Mouse (Mus musculus): ENCODE results near the gene Ank2. TPM values are rescaled to one million over a fixed set of nuclear protein-coding genes. Genes with fewer than 3 reads are reported as not detected.

Ank2 gene
- polyA plus RNA-seq, 1 experiment from 2014 or later, result 16.6 TPM

DNA sequence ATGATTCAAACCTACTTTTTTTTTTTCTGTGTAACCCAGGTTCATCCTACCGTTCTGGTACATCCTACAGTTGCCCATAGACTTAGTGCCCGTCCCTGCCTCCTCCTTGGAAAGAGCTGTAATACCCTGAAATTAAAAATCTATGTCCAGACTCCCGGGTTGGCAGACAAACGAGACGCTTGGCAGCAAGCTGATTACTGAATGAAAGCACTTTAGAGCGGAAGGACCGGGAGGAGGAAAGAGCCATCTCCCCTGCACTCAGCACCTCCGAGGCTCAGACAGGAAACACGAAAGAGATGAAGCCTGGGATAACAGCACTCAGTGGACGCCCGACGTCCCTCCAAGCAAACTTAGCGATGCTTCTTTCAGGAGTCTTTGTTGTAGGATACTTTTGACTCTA lies 69.3 kb downstream of the Ank2 start:
- no peak overlapping the region for H3K4me2 ChIP-seq (ENCODE audit: low read depth, severe bottlenecking)
- 82% methylated on average over 13 of the region's 13 CpGs for WGBS
- no peak overlapping the region for H3K9ac ChIP-seq (ENCODE audit: low read length)
- H3K27me3 ChIP-seq (ENCODE audit: control insufficient read depth, insufficient read depth, low read length), result no peaks in the 10 kb centered on the region
- DNase-seq (ENCODE audit: low spot score) (no peak), ATAC-seq (ENCODE audit: insufficient number of reproducible peaks, low FRiP score, low TSS enrichment, low read depth) (no peak)
- H3K4me3 ChIP-seq (ENCODE audit: low read depth, low read length), result no peak overlapping the region
- H3K9me3 ChIP-seq (ENCODE audit: control insufficient read depth, low read length), result no peaks in the 10 kb centered on the region
- H3K4me1 ChIP-seq (ENCODE audit: control insufficient read depth, insufficient read depth, low read length), result no peaks in the 10 kb centered on the region
- no peaks in the 10 kb centered on the region for H3K36me3 ChIP-seq (ENCODE audit: control insufficient read depth, insufficient read depth, low read length)
- no peak overlapping the region for H3K27ac ChIP-seq (replicated peaks; ENCODE audit: low read depth, low read length)

GRCm38 (mm10) chr3:127428527-127428926 lies 70.6 kb downstream of the Ank2 start:
- WGBS, result 96% methylated on average over 3 of the region's 3 CpGs
- Histone ChIP-seq H3K4me3 (ENCODE audit: low read depth, low read length) (no peak overlapping the region), H3K4me2 (ENCODE audit: low read depth, severe bottlenecking) (no peak overlapping the region), H3K27me3 (ENCODE audit: control insufficient read depth, insufficient read depth, low read length) (no peaks in the 10 kb centered on the region), H3K27ac (replicated peaks; ENCODE audit: low read depth, low read length) (no peak overlapping the region), H3K4me1 (ENCODE audit: control insufficient read depth, insufficient read depth, low read length) (no peaks in the 10 kb centered on the region), H3K9ac (ENCODE audit: low read length) (no peak overlapping the region), H3K36me3 (ENCODE audit: control insufficient read depth, insufficient read depth, low read length) (no peaks in the 10 kb centered on the region), H3K9me3 (ENCODE audit: control insufficient read depth, low read length) (no peaks in the 10 kb centered on the region)
- ATAC-seq (ENCODE audit: insufficient number of reproducible peaks, low FRiP score, low TSS enrichment, low read depth), result no peak
- no peak for DNase-seq (ENCODE audit: low spot score)

DNA sequence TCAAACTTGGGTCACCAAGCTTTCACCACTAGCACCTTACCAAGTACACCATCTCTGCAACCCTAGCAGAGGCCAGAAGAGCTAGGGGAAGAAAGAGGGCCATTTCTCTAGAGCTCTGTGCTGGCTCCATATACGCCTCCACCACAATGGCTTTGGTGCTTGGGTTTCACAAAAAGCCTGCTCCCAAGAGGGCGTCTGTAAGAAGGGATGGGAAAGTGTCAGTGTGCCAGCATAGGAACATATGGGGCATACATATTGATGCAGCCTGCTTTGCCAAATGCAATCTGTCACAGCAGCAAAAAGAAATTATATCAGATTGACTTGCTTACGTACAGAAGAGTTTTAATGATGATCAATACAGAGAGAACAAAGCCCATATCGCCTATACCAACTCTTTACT lies 82.2 kb downstream of the Ank2 start:
- 84% methylated on average over 4 of the region's 4 CpGs for WGBS
- Histone ChIP-seq H3K9ac (ENCODE audit: low read length) (no peak overlapping the region), H3K27ac (replicated peaks; ENCODE audit: low read depth, low read length) (no peak overlapping the region), H3K27me3 (ENCODE audit: control insufficient read depth, insufficient read depth, low read length) (no peaks in the 10 kb centered on the region), H3K4me1 (ENCODE audit: control insufficient read depth, insufficient read depth, low read length) (no peaks in the 10 kb centered on the region; the same call in 1 of the 2 replicates), H3K9me3 (ENCODE audit: control insufficient read depth, low read length) (no peaks in the 10 kb centered on the region), H3K4me3 (ENCODE audit: low read depth, low read length) (no peak overlapping the region), H3K36me3 (ENCODE audit: control insufficient read depth, insufficient read depth, low read length) (no peaks in the 10 kb centered on the region), H3K4me2 (ENCODE audit: low read depth, severe bottlenecking) (no peak overlapping the region)
- ATAC-seq (ENCODE audit: insufficient number of reproducible peaks, low FRiP score, low TSS enrichment, low read depth) (no peak), DNase-seq (ENCODE audit: low spot score) (no peak)

DNA sequence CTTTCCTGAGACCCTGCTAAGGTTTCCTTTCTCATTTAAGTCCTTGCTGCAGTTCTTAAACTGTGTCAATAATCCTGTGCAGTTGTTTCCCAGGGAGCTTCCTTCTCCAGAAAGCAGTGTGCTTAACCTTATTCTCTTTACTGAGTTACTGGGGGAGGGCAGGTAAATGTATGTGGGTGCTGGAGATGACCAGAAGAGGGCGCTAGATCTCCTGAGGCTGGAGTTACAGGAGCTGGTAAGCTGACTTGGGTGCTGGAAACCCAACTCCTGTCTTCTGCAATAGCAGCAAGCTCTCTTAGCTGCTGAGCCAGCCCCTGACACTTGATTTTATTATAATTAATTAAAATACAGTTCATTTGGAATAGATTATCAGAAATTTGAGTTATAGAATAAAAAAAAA lies 84.7 kb downstream of the Ank2 start:
- Histone ChIP-seq H3K36me3 (ENCODE audit: control insufficient read depth, insufficient read depth, low read length) (no peaks in the 10 kb centered on the region), H3K4me1 (ENCODE audit: control insufficient read depth, insufficient read depth, low read length) (no peaks in the 10 kb centered on the region; the same call in 1 of the 2 replicates), H3K9me3 (ENCODE audit: control insufficient read depth, low read length) (no peaks in the 10 kb centered on the region), H3K27ac (replicated peaks; ENCODE audit: low read depth, low read length) (no peak overlapping the region), H3K4me3 (ENCODE audit: low read depth, low read length) (no peak overlapping the region), H3K9ac (ENCODE audit: low read length) (no peak overlapping the region), H3K4me2 (ENCODE audit: low read depth, severe bottlenecking) (no peak overlapping the region), H3K27me3 (ENCODE audit: control insufficient read depth, insufficient read depth, low read length) (no peaks in the 10 kb centered on the region)
- DNase-seq (ENCODE audit: low spot score) (peak; percentile 34), ATAC-seq (ENCODE audit: insufficient number of reproducible peaks, low FRiP score, low TSS enrichment, low read depth) (no peak)
- WGBS, result 59% methylated on average over 1 of the region's 1 CpGs

DNA sequence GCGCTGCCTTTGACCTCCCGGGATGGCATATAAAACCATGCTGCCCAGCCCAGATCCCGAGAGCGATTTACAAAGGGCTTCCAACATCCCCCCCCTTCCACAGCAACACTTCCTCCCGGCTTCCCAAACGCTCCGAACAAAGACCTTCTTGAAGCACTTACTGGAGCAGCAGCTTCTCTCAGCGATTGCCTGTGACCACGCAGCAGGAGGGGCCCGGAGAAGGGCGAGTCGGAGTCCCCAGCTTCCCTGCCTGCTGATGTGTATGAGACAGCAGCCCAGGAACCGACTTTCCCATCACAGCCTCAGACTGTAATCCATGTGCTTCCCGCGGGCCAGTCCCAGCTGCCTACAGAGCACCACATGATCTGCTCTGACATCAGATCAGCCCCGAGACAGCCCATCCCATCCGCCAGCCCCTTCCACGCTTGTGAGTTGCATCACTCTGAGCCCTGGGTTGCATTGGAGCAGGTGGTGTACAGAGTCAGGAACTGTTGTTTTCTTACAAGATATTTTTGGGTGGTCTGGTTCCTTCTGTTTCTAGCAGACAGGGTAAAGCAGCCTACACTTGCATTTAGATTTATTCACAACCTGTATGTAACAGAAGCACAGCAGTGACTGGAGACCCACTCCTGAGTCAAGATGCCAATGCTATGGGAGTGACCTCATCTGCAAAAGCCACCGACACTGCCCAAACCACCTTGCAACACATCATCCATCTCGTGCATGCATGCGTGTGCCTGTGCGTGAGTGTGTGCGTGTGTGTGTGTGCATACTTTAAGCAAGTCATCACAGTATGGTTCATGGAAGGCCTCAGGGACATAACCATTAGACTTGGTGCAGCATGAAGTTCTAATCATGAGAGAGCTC lies 90.2 kb downstream of the Ank2 start:
- WGBS, result 16% methylated on average over 23 of the region's 23 CpGs
- Histone ChIP-seq H3K27ac (replicated peaks; ENCODE audit: low read depth, low read length) (peak overlapping the region; percentile 5; the same call in 1 of the 2 replicates), H3K4me3 (ENCODE audit: low read depth, low read length) (peak overlapping the region; percentile 41), H3K4me2 (ENCODE audit: low read depth, severe bottlenecking) (peak overlapping the region; percentile 63), H3K4me1 (ENCODE audit: control insufficient read depth, insufficient read depth, low read length) (no peaks in the 10 kb centered on the region; the same call in 1 of the 2 replicates), H3K9ac (ENCODE audit: low read length) (peak overlapping the region; percentile 69), H3K9me3 (ENCODE audit: control insufficient read depth, low read length) (no peaks in the 10 kb centered on the region), H3K36me3 (ENCODE audit: control insufficient read depth, insufficient read depth, low read length) (no peaks in the 10 kb centered on the region), H3K27me3 (ENCODE audit: control insufficient read depth, insufficient read depth, low read length) (no peaks in the 10 kb centered on the region)
- peak; percentile 83 for DNase-seq (ENCODE audit: low spot score)
- ATAC-seq (ENCODE audit: insufficient number of reproducible peaks, low FRiP score, low TSS enrichment, low read depth), result peak; percentile 90

GRCm38 (mm10) chr3:127407868-127408574 lies 91.1 kb downstream of the Ank2 start:
- Histone ChIP-seq H3K4me1 (ENCODE audit: control insufficient read depth, insufficient read depth, low read length) (no peaks in the 10 kb centered on the region; the same call in 1 of the 2 replicates), H3K27ac (replicated peaks; ENCODE audit: low read depth, low read length) (peak overlapping the region; percentile 5; the same call in 1 of the 2 replicates), H3K27me3 (ENCODE audit: control insufficient read depth, insufficient read depth, low read length) (no peaks in the 10 kb centered on the region), H3K9me3 (ENCODE audit: control insufficient read depth, low read length) (no peaks in the 10 kb centered on the region), H3K36me3 (ENCODE audit: control insufficient read depth, insufficient read depth, low read length) (no peaks in the 10 kb centered on the region), H3K4me2 (ENCODE audit: low read depth, severe bottlenecking) (peak overlapping the region; percentile 63), H3K9ac (ENCODE audit: low read length) (peak overlapping the region; percentile 69), H3K4me3 (ENCODE audit: low read depth, low read length) (peak overlapping the region; percentile 41)
- DNase-seq (ENCODE audit: low spot score) (peak; percentile 56), ATAC-seq (ENCODE audit: insufficient number of reproducible peaks, low FRiP score, low TSS enrichment, low read depth) (no peak)
- 16% methylated on average over 9 of the region's 9 CpGs for WGBS

- Histone ChIP-seq H3K4me2 (ENCODE audit: low read depth, severe bottlenecking) (no peak overlapping the region), H3K4me1 (ENCODE audit: control insufficient read depth, insufficient read depth, low read length) (no peaks in the 10 kb centered on the region), H3K9me3 (ENCODE audit: control insufficient read depth, low read length) (no peaks in the 10 kb centered on the region), H3K9ac (ENCODE audit: low read length) (no peak overlapping the region), H3K27ac (replicated peaks; ENCODE audit: low read depth, low read length) (no peak overlapping the region), H3K4me3 (ENCODE audit: low read depth, low read length) (no peak overlapping the region), H3K36me3 (ENCODE audit: control insufficient read depth, insufficient read depth, low read length) (no peaks in the 10 kb centered on the region), H3K27me3 (ENCODE audit: control insufficient read depth, insufficient read depth, low read length) (no peaks in the 10 kb centered on the region)
- WGBS, result 91% methylated on average over 4 of the region's 4 CpGs
- ATAC-seq (ENCODE audit: insufficient number of reproducible peaks, low FRiP score, low TSS enrichment, low read depth) (no peak), DNase-seq (ENCODE audit: low spot score) (no peak)
Measured at GRCm38 (mm10) chr3:127406883-127407282, 92.3 kb downstream of the Ank2 start.

- H3K27me3 ChIP-seq (ENCODE audit: control insufficient read depth, insufficient read depth, low read length), result no peaks in the 10 kb centered on the region
- DNase-seq (ENCODE audit: low spot score), result no peak
- no peak for ATAC-seq (ENCODE audit: insufficient number of reproducible peaks, low FRiP score, low TSS enrichment, low read depth)
- H3K27ac ChIP-seq (replicated peaks; ENCODE audit: low read depth, low read length), result no peak overlapping the region
- no peak overlapping the region for H3K4me2 ChIP-seq (ENCODE audit: low read depth, severe bottlenecking)
- WGBS, result 72% methylated on average over 3 of the region's 3 CpGs
- no peaks in the 10 kb centered on the region for H3K36me3 ChIP-seq (ENCODE audit: control insufficient read depth, insufficient read depth, low read length)
- no peaks in the 10 kb centered on the region for H3K9me3 ChIP-seq (ENCODE audit: control insufficient read depth, low read length)
- no peaks in the 10 kb centered on the region for H3K4me1 ChIP-seq (ENCODE audit: control insufficient read depth, insufficient read depth, low read length)
- H3K4me3 ChIP-seq (ENCODE audit: low read depth, low read length), result no peak overlapping the region
- no peak overlapping the region for H3K9ac ChIP-seq (ENCODE audit: low read length)
Measured at GRCm38 (mm10) chr3:127404371-127404770, 94.8 kb downstream of the Ank2 start.

All from limb, embryonic 11.5 days (tissue).